8 mouse cellular contexts compared by ENCODE assay signal in the genomic region with DNA sequence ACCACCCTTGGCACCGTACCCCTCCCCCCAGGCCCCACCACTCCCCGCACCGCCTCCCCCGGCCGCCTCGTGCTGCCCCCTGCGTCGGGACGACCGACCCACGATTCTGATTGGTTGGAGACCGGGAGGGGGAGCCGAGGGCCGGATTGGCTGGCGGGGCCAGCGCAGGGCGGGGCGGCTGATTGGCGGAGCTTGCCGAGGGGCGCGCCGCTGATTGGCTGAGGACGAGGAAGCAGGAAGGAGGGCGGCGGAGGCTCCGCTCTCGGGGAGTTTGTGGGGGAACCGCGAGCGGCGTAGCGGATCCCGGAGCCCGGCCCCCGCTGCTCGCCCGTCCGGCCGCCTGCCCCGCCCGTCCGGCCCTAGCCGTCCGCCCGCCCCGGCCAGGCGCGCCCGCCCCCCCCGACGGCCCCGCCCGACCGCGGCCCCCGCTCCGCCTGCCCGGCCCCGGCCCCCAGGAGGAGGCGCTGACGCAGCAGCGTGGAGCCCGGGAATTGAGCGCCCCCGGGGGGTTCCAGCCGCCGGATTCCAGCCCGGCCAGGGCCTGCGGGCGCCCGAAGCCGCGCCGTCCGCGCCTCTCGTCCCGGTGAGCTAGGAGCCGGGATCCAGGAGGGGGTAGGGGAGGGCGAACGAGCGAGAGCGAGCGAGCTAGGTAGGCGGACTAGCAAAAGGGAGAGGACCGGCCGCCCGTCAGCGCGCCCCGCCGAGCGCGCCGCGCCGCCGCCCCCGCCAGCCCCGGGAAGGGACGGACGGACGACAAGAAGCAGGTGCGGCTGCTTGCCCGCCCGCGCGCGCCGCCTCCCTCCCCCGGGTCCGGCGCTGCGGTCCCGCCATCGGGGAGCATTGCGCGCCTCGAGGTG. TPM values are rescaled to one million over a fixed set of nuclear protein-coding genes. Genes with fewer than 3 reads are reported as not detected.
DNase-seq lines count a peak whose midpoint lies in the region; ATAC-seq and TF ChIP-seq lines count a peak whose summit lies in the region.

No protein-coding gene starts in this region.

- peak overlapping the region; percentile 93 for H3K4me3 ChIP-seq in hindbrain, embryonic 13.5 days

- peak; percentile 54 for DNase-seq in Patski (ENCODE audit: low read depth, low spot score)
- peak; percentile 98 for DNase-seq in cerebellum, postnatal 14 days
- DNase-seq in frontal cortex, postnatal 14 days (ENCODE audit: low spot score in 2 of 2) = peak; percentile 95 to 98
- DNase-seq in layer of hippocampus, postnatal 36 days = peak; percentile 99
- DNase-seq in lung, postnatal 36 days = peak; percentile 97
- DNase-seq in retina, postnatal 1 day = peak; percentile 97
- peak; percentile 91 to 96 for DNase-seq in urinary bladder, adult 18-20 months (ENCODE audit: low spot score in 2 of 2)

- peak overlapping the region; percentile 94 for H3K27ac ChIP-seq in hindbrain, embryonic 13.5 days

- H3K9me3 ChIP-seq in hindbrain, embryonic 13.5 days = no peaks in the 10 kb centered on the region

- in situ Hi-C loops in Patski (cut with MboI; ENCODE audit: low pct_unique_long_range_greater_than_20kb) = no loop called here

- POLR2A ChIA-PET in Patski (lab: Charles Lee) = no interaction called here

- H3K9ac ChIP-seq in hindbrain, embryonic 13.5 days = peak overlapping the region; percentile 95

- no peaks in the 10 kb centered on the region for H3K36me3 ChIP-seq in hindbrain, embryonic 13.5 days

- H3K27me3 ChIP-seq in Patski = peaks cover 15% of the 10 kb centered on the region
- H3K27me3 ChIP-seq in hindbrain, embryonic 13.5 days = peaks cover 44% of the 10 kb centered on the region

- WGBS in hindbrain, embryonic 13.5 days = under 1% methylated on average over 89 of the region's 120 CpGs

- peaks cover 75% of the 10 kb centered on the region for H3K4me1 ChIP-seq in hindbrain, embryonic 13.5 days (replicated peaks)

- H3K4me2 ChIP-seq in hindbrain, embryonic 13.5 days = peak overlapping the region; percentile 96

- CTCF ChIA-PET in Patski (lab: Charles Lee) = interaction anchor here (1.8 kb wide), 1 partner anchor 11 kb away, joined by 6 read pairs; no protein-coding TSS in a partner anchor

- ATAC-seq in Patski = peak; percentile 86
- ATAC-seq in hindbrain, embryonic 13.5 days (ENCODE audit: low FRiP score) = peak; percentile 90

- no peak for TF ChIP-seq CTCF in Patski (IDR thresholded peaks at IDR 0.05)

RNA-seq across cellular contexts. Expression of a gene that starts 1.2 kb away (rescaled TPM):
- polyA plus RNA-seq in Patski (2021) = 22.9 TPM
- 5.0 and 5.1 TPM in 2 replicates for polyA plus RNA-seq in hindbrain, embryonic 13.5 days (2015; fragmentation: Nextera tagmentation; extraction: Ambion mirVana)
- total RNA-seq in layer of hippocampus, postnatal 36 days (2021) = 10 to 100 TPM; 51.3 to 55.6 TPM

RNA-seq across cellular contexts. Expression of a gene that starts 24.9 kb away (rescaled TPM):
- 32.3 TPM for polyA plus RNA-seq in Patski (2021)
- 6.9 and 8.1 TPM in 2 replicates for polyA plus RNA-seq in hindbrain, embryonic 13.5 days (2015; fragmentation: Nextera tagmentation; extraction: Ambion mirVana)
- 1 to 10 TPM; 2.7 to 2.9 TPM for total RNA-seq in layer of hippocampus, postnatal 36 days (2021)

RNA-seq across cellular contexts. Expression of a gene that starts 39.6 kb away (rescaled TPM):
- polyA plus RNA-seq in Patski (2021) = 36.8 TPM
- polyA plus RNA-seq in hindbrain, embryonic 13.5 days (2015; fragmentation: Nextera tagmentation; extraction: Ambion mirVana) = 41.8 and 44.7 TPM in 2 replicates
- 100 to 1,000 TPM in 1 of 2 experiments, 10 to 100 TPM in 1; 99.8 to 106 TPM for total RNA-seq in layer of hippocampus, postnatal 36 days (2021)

Comparison
In these comparisons a context has a peak if more than half of its experiments do, and no peak if none do; other contexts are left out.
1. Peak in every context shown above with its lines: DNase-seq, ATAC-seq, H3K4me3 ChIP-seq and H3K27ac ChIP-seq.